Mouse (Mus musculus) G1E (cell line): ENCODE results near the gene Pigu.

Experiments used
- CTCF ChIP-seq: IDR thresholded peaks from 2 replicates; pipeline ENCODE4 v1.5.1; 2012; ENCODE audit warnings: low read depth, low read length, inconsistent platforms, mixed read lengths
- GATA1 ChIP-seq: IDR thresholded peaks from 2 replicates; pipeline ENCODE4 v1.6.1; 2012; ENCODE audit warnings: borderline replicate concordance, low read length, inconsistent platforms, mixed read lengths
- GATA2 ChIP-seq: IDR thresholded peaks from 2 replicates; pipeline ENCODE4 v1.6.1; 2012; ENCODE audit warnings: low read depth, low read length, inconsistent platforms, borderline replicate concordance
- POLR2AphosphoS5 ChIP-seq: IDR thresholded peaks from 2 replicates; pipeline ENCODE4 v1.6.1; 2012; ENCODE audit warnings: low read depth, low read length, inconsistent platforms; ENCODE audit not compliant: insufficient replicate concordance
- TAL1 ChIP-seq: conservative IDR thresholded peaks from 2 replicates; pipeline ENCODE4 v1.6.1; 2012; ENCODE audit warnings: low read depth, low read length, inconsistent platforms, mixed read lengths

DNA sequence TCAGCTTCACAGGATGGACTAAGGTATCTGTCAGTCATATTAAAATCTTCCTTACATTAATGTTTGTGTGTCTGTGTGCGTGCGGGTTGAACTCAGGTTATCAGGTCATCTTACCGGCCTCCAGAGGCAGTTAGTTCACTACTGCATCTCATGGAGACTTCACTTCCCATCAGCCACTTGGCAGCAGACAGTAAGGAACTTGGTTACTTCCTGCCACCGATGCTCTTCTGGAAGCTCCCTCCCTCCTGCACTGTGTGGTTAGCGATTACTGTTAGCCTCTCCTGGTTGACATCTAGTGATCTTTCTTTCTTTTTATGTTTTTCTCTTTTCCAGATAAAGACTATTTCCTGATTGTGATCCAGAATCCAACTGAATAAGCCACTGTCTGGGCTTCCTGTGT is 107.6 kb downstream of the Pigu start:
- TF ChIP-seq CTCF (no peak), GATA1 (no peak), TAL1 (no peak), POLR2AphosphoS5 (no peak), GATA2 (no peak)
